Mouse (Mus musculus) adrenal gland, adult (tissue): ENCODE measurements at regions not wholly inside any gene's neighbourhood (a gene's known extent, or its start where the extent isn't known, plus 50 kb on each side); places are given as distances from the start of the nearest gene placed in this dataset.

Source experiments
- DNase-seq, 2 experiments: peaks; one replicate each; pipeline ENCODE4 v3.0.0; 2022 to 2023; ENCODE audit warnings: low spot score in 1 of 2; ENCODE audit not compliant: inconsistent age in 2 of 2

DNA sequence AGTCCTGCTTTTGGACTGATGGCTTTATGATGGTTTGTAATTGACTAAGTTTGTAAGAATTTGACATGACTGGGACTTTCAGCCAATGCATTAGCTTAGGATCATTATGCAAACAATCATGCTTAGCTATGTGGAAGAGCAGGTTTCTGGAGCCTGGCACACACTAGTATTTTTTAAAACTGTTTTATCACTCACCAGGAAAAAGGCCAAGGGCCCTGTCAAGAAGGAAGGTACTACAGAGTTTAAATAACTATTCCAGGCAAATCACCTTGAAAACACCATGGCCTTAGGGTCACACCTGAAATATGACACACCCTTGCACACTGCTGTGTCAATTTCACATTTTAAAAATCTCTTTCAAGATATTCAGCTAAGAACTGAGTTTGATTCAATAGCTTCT, 341.0 kb downstream of the Nr2f2 start:
- DNase-seq: no peak

DNA sequence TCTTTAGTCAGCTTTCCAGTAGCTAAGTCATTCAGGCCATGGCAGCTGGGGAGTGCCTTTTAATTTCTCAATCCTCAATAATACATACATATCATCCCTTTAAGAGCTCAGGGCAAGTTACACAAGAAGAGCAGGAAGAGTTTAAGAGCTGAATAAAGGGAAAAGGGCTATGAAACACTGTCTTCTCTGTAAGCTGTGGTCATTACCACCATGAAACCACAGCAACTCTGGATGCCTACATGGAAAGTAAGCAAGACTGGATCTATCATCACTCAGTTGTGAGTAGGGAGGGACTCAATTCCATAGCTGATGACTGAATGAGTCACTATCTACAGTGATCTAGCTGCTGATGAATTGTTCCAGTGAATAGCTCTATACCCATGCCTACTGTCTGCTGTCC, 349.9 kb downstream of the Nr2f2 start:
- DNase-seq: no peak

DNA sequence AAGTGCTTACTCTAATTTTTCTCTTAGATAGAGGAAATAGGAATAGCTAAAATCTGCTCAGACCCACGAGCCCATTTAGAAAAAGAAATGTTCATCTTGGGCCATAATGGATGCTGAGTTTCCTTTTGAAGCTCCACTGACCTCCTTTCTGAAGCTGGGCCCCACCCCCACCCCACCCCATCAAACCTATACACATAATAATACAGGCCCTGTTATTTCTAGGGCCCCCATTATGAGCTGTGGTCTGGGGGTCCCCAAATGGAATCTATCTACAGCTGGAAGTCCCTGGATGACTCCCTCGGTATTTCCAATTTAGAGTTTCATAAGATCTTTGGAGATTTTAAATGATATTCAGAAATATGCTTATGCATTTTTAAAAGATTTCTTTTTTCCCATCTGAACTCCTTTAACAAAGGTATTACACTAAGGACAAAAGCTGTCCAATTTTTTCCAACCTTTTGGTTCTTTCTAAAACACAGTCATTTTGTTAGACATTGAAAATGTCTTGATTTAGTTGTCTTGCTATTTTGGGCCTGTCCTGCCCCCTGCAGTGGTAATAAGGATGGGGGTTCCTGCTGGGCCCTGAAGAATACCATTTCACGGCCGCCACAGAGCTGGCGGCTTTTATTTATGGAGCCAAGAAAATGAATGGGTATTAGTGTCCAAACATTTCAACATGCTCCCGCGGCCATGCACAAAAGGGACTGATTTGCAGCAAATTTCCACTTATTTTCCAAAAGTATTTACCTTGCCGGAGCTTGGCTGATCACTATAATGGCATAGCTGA, 363.1 kb downstream of the Nr2f2 start:
- no peak for DNase-seq

DNA sequence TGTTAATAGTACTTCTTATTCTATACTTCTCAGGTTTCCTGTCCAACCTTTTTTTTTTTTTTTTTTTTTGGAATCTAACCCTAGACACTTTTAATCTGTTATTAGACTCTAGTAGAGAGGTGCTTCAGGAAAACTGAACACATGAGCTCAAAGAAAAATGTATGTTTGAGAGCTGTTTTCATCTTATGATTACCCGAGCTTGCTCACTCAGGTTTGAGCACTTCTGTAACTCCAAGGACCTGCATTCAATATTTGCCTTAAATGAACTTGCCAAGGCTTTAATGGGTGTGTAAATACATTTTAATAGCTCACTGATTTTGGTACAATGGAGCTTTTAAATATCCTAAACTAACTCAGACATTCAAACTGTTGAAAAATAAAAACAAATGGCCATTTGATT, 367.8 kb downstream of the Nr2f2 start:
- DNase-seq: no peak

DNA sequence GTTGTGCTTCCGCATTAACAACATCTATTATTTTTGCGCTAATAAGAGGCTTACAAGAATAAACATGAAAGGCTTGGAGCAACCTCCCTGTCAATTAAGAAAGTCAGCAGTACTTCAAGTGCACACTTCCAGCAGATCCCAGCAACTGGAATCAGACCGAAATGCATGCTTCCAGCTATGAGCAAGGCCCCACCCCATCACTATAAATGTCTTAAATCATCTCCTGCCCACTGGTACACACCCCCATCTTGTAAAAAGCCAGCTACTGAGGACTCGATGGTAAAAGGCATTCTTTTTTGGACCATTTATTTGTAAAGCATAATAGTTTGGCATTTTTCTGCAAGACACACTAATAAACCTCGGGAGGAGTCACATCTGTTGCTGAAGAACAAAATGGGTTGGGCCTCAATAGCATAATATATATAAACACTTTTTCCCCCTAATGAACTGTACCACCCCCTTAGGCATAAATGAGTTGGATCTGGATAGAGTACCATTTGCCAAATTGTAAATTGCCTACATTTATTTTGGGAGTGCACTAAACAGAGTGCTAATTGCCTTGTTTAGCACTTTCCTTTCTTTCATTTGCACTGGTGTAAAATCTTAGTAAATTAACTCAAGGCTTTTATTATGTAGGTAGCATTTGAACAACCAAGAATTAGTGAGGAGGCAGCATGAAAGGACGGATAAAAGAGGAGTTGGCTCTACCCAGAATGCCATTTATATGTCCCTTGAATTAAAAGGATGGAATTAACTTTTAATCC, 371.8 kb downstream of the Nr2f2 start:
- no peak for DNase-seq

DNA sequence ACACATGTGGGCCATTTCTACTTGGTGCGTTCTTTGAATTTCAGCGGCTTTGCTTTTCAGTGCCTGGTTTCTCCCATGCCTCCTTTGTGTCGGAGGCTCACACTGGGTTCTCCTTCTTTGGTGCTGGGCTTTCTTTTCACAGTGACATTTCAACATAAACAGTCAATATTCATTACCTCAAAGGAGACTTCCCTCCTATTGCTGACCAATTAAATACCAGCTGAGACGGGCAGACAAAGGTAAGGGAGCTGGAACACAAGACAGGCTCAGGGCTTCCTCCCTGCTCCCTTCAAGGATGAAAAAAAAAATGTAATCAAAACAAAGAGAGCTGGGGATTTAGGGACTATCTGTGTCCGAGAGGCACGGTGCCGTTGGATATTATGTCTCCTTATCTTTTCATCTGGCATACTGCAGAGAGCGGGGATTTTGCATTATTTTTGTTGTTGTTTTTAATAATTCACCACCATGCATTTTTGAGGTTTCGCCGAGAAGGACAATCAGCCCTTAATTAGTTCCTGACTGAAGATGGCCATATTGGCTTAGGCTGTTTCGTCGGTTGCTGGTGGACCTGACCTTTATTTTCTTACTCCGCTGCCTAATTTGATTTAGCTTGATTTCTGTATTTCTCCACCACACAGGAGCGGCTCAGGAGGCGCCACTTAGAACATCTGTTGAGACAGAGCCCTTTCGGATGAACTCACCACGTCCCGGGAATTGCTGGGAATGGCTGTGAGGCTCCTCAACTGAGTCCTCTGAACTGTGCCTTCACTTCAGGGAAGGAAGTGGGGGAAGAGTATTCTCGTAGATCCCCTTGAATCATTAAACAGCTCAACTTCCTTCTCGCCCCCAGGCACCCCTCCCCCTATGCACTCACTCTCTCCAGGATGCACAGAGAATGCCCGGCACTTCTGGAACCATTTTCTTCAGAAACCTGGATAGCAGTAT, 373.9 kb downstream of the Nr2f2 start:
- DNase-seq: peak in 1 of 2 experiments; percentile 18

DNA sequence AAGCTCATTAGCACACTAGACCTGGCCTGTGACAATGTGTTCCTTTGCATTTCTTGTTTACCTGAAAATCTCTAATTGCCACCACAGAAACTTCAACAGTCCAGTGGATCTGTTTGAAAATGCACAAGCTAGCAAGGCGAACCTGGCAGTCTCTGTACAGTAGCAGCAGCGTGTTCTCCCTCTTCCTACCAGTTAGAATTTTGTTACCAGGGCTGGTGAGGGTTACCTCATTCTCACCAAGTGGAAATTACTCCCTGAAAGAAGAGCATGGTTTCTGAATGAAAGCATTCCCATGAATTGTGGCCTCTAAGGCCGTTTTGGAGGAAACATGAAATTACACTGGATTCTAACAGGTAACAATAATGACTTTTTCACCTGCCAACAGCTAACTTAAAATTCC, 374.6 kb downstream of the Nr2f2 start:
- DNase-seq: no peak

DNA sequence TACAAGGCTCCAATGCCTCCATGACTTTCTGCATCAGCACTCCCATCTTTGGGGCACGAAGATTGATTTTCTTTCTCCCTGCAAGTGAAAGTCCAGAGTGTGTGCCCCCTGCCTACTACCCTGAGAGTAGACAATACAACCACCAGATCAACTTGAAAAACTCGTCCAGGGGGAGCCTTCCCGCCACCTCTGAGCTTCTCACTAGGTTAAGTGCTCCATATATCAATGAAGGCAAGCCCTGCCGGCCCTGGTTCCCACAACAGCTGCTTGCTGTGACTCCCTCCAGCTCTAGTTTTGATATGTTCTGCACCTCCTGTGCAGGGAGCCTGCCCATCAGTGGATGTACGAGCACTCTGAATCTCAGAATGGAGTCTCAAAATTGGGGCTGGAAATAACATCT, 377.8 kb downstream of the Nr2f2 start:
- no peak for DNase-seq

DNA sequence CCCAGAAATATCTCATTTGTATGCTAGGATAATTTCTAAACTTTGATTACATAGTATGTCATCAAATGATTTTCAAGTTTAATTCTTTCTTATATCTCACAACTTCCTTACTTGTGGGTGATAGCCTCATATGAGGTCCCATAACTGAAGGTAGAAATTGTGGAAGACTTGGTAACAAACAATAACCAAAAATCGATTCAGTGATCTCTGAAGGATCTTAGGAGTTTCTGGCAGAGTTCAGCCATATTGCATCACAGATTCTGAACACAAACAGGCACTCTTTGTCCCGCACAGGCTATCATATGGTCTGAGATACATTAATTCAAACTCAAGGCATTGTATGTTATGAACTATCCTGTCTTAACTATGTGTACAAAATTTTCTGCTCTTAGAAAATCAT, 385.2 kb downstream of the Nr2f2 start:
- DNase-seq: no peak

DNA sequence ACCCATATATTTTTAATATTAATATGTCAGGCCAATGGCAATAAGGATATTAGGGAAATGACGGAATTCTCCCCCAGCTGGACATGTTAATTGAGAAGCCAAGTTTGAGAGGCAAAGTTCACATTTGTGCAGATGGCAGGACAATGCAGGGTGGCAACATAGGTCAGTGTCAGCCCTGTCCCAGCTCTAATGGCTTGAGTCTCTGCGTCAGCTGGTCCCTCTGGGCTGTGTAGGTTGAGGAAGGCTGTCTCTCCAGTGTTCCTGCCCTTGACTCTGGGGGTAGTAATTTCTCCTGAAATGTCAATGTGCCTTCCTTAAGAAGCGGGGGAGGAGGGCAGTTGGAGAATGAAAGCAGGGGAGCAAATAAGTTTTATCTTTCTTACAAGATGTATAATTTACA, 390.2 kb downstream of the Nr2f2 start:
- no peak for DNase-seq

DNA sequence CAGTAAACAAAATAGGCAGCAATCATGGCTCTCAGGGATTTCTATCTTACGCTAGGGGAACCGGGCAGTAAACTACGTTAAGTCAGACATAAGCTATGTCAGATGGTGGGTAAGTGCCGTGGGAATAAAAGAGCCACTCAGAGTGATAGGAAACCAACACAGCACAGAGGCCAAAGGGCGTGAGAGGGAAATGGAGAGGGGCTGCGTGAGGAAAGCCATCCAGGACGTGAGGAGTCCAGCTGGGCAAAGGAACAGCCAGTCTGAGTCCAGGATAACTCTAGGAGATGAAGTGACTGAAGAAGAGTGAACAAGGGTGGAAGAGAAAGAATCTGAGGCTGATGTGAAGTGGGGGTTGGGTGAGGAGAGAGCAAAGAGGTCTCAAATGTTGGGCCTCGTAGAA, 402.5 kb downstream of the Nr2f2 start:
- no peak for DNase-seq

DNA sequence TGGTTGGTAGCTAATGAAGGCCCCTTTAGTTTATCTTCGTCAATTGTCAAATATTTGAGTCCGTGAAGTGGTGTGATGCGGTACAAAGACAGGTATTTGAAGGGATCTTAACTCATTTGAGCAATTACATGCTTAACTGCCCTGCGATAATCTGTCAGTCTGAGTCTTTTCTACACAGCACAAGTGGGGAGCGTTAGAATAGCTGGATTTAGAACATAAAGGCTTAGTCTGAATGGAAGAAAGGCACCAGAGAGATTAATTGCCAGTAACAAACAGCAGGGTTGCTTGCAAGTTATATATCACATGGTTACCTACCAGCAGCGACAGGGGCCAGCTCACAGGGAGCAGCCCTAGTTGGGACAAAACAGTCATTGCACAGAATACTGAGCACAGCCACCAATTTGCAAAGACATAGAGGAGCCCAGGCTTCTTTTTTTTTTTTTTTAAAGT, 416.3 kb downstream of the Nr2f2 start:
- no peak for DNase-seq

DNA sequence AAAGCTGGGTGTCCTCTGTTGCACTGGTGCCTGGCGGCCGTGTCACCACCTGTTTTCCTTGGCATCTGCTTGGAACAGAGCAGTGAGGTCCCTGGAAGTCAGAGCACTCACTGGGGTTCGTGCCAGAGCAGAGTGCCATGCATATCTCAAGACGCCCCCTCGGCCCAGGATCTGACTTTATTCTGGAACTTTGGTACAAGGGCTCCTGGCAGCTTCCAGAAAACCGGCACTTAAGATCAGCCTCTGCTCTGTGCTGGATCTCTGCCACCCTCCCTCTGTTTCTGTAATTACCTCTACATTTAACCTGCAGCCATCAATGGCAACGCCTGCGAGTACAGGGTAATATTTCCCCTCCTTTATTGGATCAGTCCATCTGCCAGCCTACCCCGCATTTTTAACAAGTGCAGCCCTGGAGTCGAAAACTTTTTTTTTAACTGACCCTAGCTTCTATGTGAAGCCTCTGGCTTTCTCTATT, 416.9 kb downstream of the Nr2f2 start:
- DNase-seq: no peak

DNA sequence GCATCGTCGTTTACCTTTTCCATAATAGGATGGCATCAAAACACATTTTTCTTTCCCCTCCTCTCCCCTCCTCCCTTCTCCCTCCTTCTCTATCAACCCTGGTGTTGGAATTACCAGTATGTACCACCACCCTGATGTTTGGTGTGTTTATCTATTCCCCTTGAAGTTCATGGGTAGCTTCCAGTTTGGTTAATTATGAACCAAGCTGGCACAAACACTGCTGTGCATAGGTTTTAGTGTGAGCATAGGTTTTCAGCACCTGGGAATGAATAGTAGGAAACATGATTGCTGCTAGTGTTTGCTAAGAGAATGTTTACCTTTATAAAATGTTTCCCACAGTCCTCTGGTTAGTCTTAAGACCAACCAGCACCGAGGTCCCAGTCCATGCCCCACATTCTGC, 420.1 kb downstream of the Nr2f2 start:
- DNase-seq: no peak

DNA sequence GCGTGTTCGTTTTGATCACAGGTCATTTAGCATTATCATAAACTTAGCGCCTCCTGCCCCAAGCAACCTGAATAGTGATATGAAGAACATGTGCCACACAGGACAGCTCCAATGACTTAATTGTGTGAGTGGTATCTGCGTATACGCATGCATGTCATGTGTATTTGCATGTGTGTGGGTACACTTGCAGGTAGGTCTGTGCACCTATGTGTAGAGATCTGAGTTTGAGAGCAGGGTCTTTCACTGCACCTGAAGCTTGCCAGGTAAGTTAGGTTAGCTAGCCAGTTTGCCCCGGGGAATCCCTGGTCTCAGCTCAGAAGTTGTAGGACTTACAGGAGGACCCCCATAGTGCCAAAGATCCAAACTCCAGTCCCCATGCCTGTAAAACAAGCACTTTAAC, 424.7 kb downstream of the Nr2f2 start:
- DNase-seq: no peak

DNA sequence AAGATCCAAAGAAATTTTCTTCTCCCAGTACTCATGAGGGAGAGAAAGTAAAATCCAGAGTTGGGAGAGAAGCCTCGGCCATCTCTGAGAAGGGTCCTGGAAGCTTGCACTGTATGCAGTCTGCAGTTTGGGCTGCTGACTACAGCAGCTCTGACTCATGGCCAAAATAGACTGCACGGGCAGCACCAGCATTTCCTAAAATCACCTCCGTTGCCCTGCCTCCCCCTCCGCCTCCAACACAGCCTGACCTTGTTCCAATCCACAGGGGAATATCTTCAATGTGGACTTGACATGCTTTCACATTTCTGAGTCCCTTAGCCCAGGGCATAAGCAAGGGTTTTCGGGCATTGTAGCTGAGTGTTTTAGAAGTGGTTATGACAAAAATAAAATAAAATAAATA, 441.3 kb downstream of the Nr2f2 start:
- peak in 1 of 2 experiments; percentile 24 for DNase-seq

DNA sequence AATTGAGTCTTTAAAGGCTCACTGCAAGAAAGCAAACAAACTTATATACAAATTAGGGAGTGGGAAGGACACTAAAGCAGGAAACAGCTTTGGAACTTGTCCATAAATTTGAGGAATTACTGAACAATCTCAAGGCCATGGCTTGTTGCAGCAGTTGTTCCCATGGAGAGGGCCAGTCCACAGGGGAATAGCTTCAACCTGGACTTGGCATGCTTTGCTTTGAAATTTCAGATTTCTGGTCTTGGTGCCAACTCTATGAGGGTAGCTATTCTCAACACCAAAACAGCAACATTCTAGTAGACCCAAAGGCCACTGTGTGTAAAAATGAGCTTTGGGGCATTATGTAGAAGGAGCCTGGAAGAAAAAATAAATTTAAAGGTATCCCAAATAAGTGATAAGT, 442.0 kb downstream of the Nr2f2 start:
- peak; percentile 7 to 62 for DNase-seq

DNA sequence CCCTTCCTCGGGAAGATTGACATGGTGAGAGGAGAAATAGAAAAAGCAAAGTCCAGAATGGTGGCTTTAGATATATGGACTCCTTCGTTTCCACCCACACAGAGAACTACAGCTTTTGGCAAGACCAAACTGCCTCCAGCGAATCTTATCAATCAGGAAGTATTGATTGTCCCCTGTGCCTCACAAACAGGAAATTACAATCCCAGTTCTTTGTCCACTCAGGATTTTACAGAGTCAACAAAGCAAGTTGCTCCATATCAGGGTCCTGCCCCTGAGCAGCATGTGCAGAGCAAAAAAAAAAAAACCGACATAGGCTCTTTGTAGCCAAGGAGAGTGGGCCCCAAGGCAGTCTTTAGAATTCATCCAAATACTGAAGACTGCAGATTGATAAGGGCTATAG, 454.8 kb downstream of the Nr2f2 start:
- DNase-seq: no peak

DNA sequence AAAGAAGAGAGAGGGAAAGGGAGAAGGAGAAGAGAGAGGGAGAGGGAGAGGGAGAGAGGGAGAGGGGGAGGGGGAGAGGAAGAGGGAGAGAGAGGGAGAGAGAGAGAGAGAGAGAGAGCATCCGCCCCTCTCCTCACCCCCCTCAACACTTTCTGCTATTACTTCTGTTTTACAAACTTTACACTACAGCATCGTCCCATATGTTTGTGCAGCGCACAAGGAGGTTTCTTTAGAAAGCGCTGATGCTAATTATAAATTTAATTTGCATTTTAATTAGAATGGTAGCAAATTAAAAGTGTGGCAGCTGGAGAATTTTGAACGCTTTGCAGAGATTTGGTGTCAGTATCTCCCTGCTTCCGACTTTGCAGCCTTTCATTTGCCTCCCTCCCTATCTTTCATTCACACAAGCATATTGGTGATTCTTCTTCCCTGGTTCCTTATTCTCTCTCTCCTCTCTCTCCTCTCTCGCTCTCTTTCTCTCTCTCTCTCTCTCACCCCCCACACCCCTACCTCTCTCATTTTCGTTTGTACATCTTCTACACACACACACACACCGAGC, 476.0 kb downstream of the Nr2f2 start:
- no peak for DNase-seq

DNA sequence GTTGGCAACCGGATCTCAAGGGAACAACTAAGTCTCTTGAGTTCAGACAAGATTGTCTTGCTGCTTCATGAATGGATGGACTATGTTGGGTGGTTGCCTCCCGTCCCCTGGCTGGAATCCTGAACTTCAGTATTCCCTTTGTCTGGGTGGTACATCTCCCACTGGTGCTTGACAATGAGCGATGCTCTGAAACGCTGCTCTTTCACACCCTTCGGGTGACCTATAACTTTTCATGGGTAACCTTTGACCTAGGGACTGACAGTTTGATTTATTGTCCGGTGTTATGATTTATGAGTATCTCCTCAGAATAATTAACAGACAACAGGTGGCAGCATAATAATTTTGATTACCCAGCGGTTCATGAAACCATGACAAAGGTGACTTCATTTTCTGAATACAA, 478.3 kb downstream of the Nr2f2 start:
- DNase-seq: no peak

DNA sequence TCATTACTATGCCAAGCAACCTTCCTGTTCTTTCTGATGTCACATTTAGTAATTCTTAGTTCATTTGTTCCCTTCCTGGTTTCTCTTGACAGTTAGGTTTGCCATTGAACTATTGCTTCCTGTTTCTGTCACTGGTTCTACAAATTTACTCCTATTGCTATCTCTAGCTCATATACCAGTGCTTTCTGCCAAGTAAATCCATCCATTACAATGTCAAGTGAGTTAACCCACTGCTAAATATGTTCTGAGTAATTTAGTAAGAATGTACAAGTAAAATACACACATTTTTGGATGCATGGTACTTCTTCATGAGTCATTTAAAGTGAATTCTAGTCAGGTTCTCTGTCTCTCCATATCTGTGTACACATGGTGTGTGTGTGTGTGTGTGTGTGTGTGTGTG, 489.5 kb downstream of the Nr2f2 start:
- DNase-seq: no peak
